Mouse (Mus musculus) skeletal muscle tissue, adult 2 months (tissue): Measurements from ENCODE around the gene Ghrl.
A peak's percentile ranks its signal among the peaks of the same experiment; 100 is the strongest.
"Not testable (repeated sequence)": the region's sequence is repeated elsewhere in the genome, so short reads cannot be mapped to it uniquely, and the experiment has no call there.

Experiments used
- DNase-seq: peaks from one replicate; pipeline ENCODE4 v3.0.0-alpha.2; 2012; ENCODE audit warnings: low read depth, low spot score

The Ghrl gene

DNA sequence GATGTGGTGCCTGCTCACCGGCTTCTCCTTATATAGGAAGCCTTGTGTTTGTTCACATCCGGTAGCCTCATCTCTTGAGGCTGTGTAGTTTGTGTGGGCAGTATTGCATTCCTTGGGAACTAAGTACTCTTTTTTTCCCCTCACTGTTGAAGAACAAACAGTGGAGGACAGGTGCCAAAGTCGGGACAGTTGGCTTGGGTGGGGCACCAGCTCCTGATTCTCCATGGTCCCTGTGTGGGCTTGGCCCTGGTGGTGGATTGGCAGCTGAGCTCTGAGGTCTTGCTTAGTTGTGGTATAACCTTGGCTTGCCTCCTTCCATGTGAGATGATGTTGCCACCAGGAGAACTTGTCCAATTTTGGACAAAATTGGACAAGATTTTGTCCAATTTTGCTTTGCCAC is at the start of gene Ghrl:
Ghrl (minus strand) TSS at position 3 of the 400 bp plus-strand sequence.
- DNase-seq: no peak

DNA sequence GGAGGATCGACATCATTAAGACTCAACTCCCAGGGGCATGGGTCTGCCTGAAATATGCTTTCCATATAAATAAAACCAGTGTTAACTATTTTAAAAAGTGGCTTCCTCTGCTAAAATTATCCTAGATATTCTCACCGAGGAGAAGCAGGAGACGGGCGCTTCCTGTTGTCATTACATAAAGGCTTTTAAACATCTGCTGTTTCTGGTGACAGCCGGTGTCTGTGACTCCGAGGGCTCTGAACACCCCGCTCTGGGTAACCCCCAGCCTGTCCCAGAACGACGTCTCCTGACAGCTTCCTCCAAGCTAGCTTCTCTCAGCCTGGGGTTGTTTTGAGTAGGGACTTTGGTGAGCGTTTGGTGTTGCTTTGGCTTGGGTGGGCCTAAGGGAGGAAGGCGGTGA is 49.1 kb upstream of the Ghrl start:
- DNase-seq: no peak

DNA sequence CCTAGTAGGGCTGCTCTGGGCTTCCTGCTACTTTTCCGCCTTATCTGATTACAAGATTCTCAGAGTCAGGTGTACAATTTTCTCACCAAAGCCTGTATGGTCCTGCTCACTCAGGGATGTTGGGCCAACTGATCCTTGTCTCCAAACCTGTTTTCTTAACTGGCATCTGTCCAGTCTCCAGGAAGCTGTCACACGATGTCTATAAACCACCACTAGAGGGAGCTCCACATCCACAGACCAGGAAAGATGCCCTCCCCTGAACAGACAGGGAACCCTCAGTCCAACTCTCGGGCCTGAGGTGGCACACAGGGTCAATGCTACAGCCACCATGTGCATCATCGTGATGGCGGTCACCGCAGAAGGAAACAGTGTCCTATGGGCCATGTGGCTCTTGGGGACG is 42.0 kb upstream of the Ghrl start:
- DNase-seq: peak; percentile 67

DNA sequence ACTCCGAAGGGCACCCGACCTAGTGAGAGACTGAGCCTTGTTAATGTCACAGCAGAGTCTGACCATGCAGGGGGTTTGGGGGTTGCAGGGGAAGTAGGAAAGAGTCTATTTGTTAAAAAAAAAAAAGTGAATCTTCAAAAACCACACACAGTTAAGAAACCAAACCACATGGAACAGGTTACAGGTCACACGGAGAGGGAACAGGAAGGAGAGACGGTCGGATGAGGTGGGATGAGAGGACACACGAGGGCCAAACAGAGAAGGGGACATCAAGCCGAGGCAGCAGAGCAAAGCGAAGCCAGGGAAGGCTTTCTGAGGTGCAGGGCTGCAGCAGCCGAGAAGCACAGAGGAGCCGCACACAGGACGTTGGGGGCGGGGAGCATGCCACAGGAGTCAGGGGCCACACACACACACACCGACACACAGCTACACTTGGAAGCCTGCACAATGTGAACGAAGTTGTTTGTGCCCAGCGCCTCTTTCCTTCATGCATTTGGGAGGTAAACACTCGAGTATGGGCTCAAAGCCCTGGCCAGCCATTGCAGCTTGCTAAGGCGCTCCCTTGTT is 29.5 kb upstream of the Ghrl start:
- DNase-seq: no peak

DNA sequence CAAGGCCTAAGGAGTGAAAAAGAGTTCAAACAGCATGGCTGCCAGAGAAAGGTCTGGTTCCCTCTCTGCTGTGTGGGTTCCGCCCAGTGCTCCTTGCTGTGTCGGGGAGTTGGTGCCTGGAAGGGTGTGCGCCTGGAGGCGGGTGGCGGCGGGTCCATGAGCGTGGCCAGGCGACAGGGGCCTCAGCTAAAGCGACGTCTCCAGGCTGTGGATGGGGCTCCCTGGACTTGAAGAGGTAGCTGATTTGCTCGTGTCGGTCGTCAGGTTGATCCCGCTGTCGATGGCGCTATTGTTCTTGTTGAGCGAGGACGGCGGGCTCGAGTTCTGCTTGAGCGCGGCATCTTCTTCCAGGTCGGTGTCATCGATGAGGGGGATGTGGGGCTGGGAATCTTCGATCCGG is 28.7 kb upstream of the Ghrl start:
- no peak for DNase-seq

DNA sequence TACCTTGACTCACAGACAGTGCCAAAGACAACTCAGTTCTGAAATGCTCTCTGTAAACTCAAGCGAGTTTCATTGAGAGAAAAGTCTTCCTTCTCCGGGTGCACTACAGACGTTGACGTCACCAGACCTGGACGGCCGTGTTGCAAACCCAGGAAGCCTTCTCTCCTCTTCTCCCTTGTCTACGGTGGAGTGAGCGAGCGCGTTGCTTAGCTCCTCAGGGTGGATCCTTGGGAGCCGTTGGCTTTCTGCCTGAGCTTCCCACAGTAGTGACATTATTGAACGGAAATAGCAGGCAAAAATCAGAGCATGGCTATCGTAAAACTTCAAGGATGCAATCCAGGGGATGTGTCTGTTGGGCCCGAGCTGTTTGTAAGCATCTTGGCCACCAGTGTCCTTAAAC is 27.6 kb upstream of the Ghrl start:
- no peak for DNase-seq

DNA sequence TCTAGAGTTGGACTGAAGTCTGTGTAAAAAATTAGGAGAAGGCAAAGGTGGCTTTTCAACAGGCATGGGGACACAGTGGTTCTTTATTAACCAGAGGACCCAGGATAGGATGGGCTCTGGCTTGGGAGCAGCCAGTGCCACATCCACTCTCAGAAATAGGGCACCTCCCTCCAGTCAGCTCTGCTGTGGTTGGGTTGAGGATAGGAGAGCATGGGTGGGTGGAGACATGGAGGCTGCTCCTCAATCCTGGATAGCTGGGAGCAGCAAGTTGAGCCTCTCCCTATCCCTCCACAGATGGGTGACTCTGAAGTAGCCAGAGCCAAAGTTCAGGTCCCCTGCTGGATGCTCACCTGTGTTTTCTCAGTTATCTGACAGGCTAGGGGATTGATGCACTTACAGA is 25.4 kb upstream of the Ghrl start:
- no peak for DNase-seq

DNA sequence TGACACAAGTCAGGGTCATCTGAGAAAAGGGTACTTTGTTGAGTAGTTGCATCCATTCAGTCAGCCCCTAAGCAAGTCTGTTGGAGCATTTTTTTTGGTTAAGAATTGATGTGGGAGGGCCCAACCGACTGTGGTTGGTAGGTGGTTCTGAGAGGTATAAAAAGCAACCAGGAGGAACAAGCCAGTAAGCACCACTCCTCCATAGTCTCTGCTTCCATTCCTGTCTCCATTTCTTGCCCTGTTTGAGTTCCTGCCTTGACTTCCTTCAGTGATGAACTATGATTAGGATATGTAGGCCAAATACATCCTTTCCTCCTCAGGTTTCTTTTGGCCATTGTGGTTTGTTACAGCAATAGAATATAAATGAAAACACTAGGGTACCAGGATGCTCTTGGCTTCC is 23.4 kb upstream of the Ghrl start:
- no peak for DNase-seq

DNA sequence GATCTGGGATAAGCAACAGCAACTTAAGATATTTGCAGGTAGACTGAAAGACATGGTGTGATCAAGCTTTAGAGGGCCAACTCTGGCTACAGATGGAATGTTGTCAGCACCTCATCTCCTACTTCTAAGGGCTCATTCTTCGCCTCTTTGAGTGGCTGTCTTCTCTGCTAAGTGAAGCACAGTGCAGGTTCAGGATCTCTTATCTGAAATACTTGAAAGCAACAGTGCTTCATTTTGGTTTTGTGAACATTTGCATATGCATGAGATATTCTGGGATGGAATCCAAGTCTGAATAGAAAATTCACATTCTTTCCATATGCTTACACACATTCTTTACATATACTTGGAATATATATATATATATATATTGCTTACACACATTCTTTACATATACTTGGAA is 22.6 kb upstream of the Ghrl start:
- DNase-seq: no peak

DNA sequence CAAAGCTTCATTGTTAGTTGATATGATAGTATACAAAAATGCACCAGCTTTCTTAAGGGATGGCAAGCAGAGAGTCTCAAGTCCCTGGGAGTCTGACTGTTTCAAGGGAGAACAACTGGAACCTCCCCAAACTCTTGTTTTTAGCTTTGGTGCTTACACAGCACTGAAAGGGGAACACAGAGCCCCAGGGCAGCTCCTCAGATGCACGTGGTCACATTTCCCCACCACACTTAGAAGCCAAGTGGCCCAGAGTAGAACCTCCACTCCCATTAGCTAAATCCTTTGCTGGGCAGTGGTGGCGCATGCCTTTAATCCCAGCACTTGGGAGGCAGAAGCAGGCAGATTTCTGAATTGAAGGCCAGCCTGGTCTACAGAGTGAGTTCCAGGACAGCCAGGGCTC is 21.7 kb upstream of the Ghrl start:
- peak; percentile 13 for DNase-seq

DNA sequence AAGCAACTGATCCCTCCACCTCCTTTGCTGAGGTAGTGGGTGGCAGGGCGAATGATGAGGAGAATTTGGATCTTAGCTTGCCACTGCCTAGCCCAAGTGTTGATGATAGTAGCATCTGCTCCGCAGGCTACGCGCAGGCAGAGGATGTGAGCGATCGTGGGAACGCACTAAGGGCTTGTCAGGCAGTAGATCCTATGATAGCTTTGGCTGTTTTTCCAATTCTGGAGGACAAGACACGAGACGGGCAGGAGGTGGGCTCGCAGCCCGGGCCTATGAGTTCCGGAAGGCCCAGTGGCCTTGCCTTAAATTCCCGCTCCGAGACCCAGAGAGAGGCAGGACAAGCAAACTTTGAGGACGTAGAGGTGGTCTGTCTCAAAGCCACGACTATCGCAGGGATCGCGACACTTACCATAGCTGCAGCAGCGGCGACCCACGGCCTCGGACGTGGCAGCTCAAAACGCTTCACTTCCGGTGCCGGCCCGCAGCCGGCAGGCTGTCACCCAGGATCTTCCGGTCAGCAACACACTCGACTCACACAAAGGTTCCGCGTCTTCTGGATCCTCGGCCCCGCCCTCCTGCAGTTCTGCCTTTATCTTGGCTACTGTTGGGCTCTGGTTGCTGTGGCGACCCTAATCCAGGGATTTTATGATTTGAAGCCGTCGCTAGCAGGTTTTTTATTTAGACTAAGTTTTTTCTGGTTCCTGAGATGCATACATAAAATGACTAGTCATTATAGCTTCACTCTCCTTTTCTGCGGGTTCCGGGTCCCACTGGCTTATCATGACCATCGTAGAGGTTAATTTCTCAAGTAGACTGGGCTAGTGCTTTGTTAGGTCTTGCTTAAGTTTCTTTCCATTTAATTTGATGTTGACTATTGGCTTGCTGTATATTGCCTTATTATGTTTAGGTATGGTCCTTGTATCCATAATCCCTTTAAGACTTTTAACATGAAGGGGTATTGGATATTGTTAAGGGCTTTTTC is 20.8 kb upstream of the Ghrl start, which contains the start of gene Sec13:
Sec13 (minus strand) TSS at position 508 of the 982 bp plus-strand sequence.
- DNase-seq: peak; percentile 69

DNA sequence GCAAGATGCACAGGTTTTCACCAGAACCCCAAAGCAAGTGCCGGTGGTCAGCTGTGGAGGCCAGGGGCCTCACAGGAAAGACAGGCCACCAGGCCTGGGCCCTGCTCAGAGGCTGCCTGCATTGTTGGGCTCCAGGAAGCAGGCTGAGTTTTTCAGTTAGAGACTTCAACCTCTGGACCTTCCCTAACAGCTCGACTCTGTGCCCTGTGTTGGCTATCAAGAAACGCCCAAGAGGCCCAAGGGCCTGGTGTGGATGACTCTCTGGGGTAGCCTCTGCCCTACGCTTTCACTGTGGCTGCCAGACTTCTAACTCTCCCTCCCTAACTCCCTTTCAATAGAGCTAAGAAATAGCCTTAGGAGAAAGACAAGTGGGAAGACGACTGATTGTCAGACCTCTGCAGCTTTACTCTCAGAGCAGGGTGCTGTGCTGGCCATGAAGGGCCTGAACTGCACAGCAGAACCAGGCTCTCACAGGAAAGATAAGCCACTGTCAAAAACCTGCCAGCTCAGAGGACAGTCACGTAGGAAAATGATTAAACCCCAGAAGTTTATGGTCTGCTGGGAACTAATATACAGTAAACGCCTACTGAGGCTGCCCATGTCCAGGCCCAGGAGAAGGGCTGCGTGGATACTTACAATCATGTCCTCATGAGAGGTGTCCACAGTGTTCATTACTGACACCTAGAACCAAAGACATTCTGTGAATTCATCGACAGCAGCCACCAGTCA is 17.8 kb upstream of the Ghrl start:
- DNase-seq: no peak

DNA sequence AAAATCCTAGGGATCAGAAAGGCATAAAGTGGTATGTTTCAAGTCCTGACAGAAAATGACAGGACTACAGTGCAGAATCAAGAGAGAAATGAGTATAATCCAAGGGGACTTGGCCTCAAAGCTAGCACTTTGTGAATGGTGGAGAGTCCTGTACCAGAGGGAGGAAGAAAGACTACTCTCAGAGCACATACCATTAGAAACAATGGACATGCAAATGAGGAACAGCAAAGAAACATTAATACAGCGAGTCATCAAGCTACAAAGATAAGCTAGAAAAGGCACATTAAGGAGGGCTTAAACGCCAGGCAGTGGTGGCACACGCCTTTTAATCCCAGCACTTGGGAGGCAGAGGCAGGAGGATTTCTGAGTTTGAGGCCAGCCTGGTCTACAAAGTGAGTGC is 11.6 kb upstream of the Ghrl start:
- no peak for DNase-seq

DNA sequence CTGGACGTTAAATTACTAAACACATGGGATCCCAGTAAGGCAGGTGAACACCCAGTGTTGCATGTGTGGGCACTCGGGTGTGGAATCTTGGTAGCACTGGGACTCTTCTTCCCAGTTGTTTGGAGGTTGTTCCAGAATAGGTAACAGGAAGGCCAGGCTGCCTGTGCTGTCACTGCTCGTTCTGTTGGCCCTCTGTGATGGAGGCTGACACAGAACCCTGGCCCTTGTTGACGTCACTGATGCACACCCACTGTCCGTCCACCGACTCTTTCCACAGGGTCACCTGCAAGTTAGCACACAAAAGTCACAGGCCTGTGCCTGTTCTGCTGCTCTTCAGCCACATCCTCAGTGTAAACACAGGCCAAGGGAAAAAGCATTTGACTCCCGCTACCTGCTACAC is 8.5 kb upstream of the Ghrl start:
- no peak for DNase-seq

DNA sequence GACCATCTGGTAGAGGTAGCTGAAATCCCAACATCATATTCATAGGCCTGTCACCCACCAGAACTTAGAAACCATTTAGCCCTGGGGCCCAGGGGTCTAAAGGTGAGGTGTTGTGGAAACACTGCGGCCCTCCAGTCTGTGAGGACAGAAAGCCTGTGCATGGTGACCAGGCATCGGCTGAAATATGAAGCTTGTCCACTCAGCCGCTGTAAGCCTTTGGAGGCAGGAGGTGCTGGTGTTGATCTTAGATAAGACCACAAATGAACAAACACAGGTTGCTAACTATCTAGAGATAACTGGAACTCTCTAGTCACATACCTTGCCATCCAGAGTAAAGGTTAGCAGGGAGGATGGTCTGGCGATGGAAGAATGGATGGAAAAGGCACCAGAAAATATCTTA is 1.4 kb upstream of the Ghrl start:
- DNase-seq: no peak

DNA sequence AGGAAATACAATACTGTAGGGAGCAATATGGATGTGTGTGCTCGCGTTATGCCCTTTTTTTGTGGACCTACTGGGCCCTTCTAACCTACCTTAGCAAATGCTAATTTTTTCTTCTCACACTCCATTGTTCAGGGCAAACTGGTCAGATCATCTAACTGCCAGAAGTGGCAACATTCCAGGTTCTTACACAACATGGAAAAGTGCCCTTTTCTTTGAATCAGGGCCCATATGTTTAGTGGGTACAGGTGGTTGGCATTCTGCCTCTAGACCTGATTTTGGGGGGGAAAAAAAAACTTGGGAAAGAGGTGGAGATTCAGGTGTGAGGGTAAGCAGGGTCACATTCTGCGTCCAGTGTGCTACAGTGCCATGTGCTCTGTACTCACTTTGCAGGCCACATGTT is 2.1 kb downstream of the Ghrl start:
- no peak for DNase-seq

DNA sequence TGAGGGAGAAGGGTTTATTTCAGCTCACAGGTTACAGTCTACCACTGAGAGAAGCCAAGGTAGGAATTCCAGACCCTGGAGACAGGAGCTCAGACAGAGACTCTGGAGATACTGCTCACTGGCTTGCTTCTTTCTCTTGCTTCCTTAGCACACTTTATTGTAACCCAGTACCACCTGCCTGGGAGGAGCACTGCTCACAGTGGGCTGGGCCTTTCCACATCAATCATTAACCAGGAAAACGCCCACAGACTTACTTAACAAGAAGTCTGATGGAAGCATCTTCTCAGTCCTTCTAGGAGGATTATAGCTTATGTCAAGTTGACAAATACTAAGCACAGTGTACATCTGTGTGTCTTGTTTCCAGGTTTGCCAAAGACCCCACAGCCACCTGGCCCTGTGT is 4.9 kb downstream of the Ghrl start:
- DNase-seq: no peak

DNA sequence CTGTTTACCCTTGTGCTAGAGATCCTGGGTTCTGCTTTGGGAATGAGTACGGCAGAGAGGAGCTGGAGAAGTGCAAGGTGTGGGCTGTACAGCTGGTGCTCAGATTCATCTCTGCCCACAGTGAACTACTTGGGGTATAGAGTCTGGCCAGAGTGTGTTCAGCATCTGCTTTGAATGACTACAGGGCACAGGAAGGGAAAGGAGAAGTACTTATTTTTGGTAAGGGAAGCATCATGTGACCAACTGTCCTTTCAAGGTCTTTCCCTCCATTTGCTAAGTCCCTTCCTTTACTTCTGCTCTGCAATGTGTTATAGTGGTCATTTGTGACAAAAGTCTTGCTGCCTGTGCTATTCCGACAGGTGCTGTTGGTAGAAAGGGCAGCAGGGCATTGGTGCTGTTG is 5.4 kb downstream of the Ghrl start:
- DNase-seq: no peak

DNA sequence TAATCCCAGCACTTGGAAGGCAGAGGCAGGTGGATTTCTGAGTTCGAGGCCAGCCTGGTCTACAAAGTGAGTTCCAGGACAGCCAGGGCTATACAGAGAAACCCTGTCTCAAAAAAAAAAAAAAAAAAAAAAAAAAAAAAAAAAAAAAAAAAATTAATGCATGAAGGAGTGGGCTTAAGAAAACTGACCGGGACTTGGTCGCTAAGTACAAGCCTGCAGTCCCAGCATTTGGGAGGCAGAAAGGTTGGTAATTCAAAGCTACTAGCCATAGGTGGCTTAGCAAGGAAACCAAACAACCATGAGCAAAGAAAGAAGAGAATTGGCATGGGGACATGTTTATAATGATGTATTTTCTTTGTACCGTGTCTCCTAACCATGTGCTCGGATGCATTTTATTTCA is 6.3 kb downstream of the Ghrl start:
- DNase-seq: not testable (repeated sequence)

DNA sequence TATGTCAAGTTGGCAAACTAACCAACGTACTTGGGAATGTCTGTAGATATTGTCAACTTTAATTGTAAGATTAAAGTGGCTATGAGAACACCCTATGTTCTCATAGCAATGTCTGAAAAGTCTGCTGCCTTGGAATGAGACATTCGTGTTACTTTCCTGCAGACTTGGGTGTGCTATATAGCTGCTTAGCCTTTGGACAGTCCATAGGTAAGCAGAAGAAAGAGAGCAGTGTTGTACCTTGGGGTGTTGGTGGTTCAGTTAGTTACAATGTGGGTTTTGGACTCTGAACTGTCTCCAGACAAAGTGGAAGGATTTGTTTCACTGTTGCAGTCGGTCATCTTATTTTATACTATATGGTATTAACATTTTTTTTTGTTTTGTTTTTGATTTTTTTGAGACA is 7.0 kb downstream of the Ghrl start:
- DNase-seq: no peak

DNA sequence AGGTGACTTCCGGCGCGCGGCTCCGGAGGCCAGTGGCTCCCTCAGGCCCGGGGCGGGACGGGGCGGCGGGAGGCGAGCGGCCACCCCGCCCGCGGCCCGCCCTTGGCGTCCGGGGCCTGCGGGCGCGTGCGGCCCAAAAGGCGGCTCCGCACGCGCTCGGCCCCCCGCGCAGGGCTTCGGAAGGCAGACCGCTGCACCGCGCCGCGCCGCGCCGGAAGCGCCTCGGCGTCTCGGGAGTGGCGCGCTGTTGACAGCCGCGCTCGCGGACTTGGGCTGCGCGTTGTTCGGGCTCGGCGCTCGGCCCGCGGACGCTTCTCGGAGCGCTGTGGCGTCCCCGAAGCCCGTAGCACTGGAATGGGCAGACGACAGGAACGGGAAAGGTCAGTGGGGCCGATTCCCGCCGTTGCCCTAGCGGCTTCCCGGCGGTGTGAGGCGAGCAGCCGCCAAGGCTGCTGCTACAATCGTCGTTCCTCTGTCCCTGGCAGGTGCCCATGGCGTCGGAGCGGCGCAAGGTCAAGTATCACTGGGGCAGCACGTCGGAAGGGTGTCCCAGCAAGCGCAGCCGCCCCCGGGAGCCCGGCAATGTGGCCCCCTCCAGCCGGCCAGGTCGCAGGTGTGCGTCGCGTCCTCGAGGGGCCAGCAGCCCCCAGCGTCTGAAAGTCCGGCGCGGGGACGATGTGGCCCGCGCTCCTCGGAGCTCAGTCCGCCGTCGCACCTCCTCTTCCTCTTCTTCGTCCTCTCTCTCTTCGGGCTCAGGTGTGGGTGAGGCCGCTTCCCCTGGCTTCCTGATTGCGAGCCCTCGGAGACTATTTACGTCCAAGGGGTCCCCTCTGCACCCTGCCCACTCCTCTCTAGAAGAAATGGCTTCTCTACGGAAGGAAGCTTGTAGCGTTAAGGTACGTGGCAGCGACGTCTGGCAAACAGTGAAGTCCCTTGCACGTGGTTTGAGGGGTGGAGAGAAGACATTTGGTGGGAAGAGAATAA is 22.2 kb downstream of the Ghrl start:
- DNase-seq: no peak
